Mouse (Mus musculus): ENCODE results near the gene Iqgap3. TPM values are rescaled to one million over a fixed set of nuclear protein-coding genes. Genes with fewer than 3 reads are reported as not detected.

Iqgap3 gene
- 10 to 100 TPM; 14.8 to 16.8 TPM for total RNA-seq (2021)
- long read RNA-seq, experiment 1, full-length matches to known transcripts = 2 of 10 reads
- long read RNA-seq, experiment 1, partial matches to known transcripts = 5 of 10 reads
- long read RNA-seq, experiment 1, other reads (novel, unspliced or antisense) = 3 of 10 reads
- long read RNA-seq, experiment 2, full-length matches to known transcripts = 7 of 24 reads
- long read RNA-seq, experiment 2, partial matches to known transcripts = 10 of 24 reads
- long read RNA-seq, experiment 2, other reads (novel, unspliced or antisense) = 7 of 24 reads

GRCm38 (mm10) chr3:88081345-88082223, at the start of gene Iqgap3:
Gene Iqgap3 (plus strand): TSS chr3:88081971.
- DNase-seq (ENCODE audit: low spot score in 2 of 2) = peak; percentile 78 to 91

- no peak for DNase-seq (ENCODE audit: low spot score in 2 of 2)
Observed at GRCm38 (mm10) chr3:88033506-88033905, 48.3 kb upstream of the Iqgap3 start.

- no peak for DNase-seq (ENCODE audit: low spot score in 2 of 2)
Observed at GRCm38 (mm10) chr3:88035561-88036293, 46.0 kb upstream of the Iqgap3 start.

- DNase-seq (ENCODE audit: low spot score in 2 of 2) = peak; percentile 43 to 85
Observed at GRCm38 (mm10) chr3:88042661-88043421, 38.9 kb upstream of the Iqgap3 start, which contains the start of gene Gpatch4. Gene Gpatch4 (plus strand): TSS chr3:88043108.

- no peak for DNase-seq (ENCODE audit: low spot score in 2 of 2)
Observed at GRCm38 (mm10) chr3:88049532-88049931, 32.2 kb upstream of the Iqgap3 start.

- DNase-seq (ENCODE audit: low spot score in 2 of 2) = no peak
Observed at GRCm38 (mm10) chr3:88057030-88057429, 24.7 kb upstream of the Iqgap3 start.

- peak; percentile 80 to 89 for DNase-seq (ENCODE audit: low spot score in 2 of 2)
Observed at GRCm38 (mm10) chr3:88057902-88058696, 23.7 kb upstream of the Iqgap3 start, which contains the start of gene Naxe. Gene Naxe (minus strand): TSS chr3:88058495.

- no peak for DNase-seq (ENCODE audit: low spot score in 2 of 2)
Observed at GRCm38 (mm10) chr3:88068386-88068785, 13.4 kb upstream of the Iqgap3 start.

- DNase-seq (ENCODE audit: low spot score in 2 of 2) = peak; percentile 75 to 77
Observed at GRCm38 (mm10) chr3:88071783-88072182, 10.0 kb upstream of the Iqgap3 start.

GRCm38 (mm10) chr3:88073631-88074030, 8.1 kb upstream of the Iqgap3 start:
- no peak for DNase-seq (ENCODE audit: low spot score in 2 of 2)

GRCm38 (mm10) chr3:88074351-88074750, 7.4 kb upstream of the Iqgap3 start:
- no peak for DNase-seq (ENCODE audit: low spot score in 2 of 2)

- no peak for DNase-seq (ENCODE audit: low spot score in 2 of 2)
Observed at GRCm38 (mm10) chr3:88074766-88075165, 7.0 kb upstream of the Iqgap3 start.

- DNase-seq (ENCODE audit: low spot score in 2 of 2) = no peak
Observed at GRCm38 (mm10) chr3:88077441-88077840, 4.3 kb upstream of the Iqgap3 start.

- DNase-seq (ENCODE audit: low spot score in 2 of 2) = no peak
Observed at GRCm38 (mm10) chr3:88078204-88078603, 3.6 kb upstream of the Iqgap3 start, which contains the start of gene Ttc24. Gene Ttc24 (minus strand): TSS chr3:88078304.

GRCm38 (mm10) chr3:88082224-88082618, 450 bp downstream of the Iqgap3 start:
- no peak for DNase-seq (ENCODE audit: low spot score in 2 of 2)

GRCm38 (mm10) chr3:88082663-88083062, 892 bp downstream of the Iqgap3 start:
- DNase-seq (ENCODE audit: low spot score in 2 of 2) = no peak

- no peak for DNase-seq (ENCODE audit: low spot score in 2 of 2)
Observed at GRCm38 (mm10) chr3:88084001-88084400, 2.2 kb downstream of the Iqgap3 start.

- DNase-seq (ENCODE audit: low spot score in 2 of 2) = no peak
Observed at GRCm38 (mm10) chr3:88085459-88085858, 3.7 kb downstream of the Iqgap3 start.

- no peak for DNase-seq (ENCODE audit: low spot score in 2 of 2)
Observed at GRCm38 (mm10) chr3:88087688-88088087, 5.9 kb downstream of the Iqgap3 start.

GRCm38 (mm10) chr3:88090106-88090505, 8.3 kb downstream of the Iqgap3 start:
- DNase-seq (ENCODE audit: low spot score in 2 of 2) = no peak

All from gastrocnemius, postnatal 4 days (tissue).